Mouse (Mus musculus) inflammation-experienced regulatory T-cells, adult 6 months (primary cell): Measurements from ENCODE around the gene Ntn3. TPM values are rescaled to one million over a fixed set of nuclear protein-coding genes. Genes with fewer than 3 reads are reported as not detected.

Experiments
- ATAC-seq: one replicate; pipeline ENCODE4 v1.8.0; 2017
- polyA plus RNA-seq, 3 experiments: library from polyadenylated mRNA; unstranded; fragments of 100-300 nt; shearing (Covaris generic); gene quantifications; one replicate each; pipeline ENCODE4 v1.2.1; 2017

Ntn3 gene
- polyA plus RNA-seq, 3 experiments from 2014 or later: not detected

- peak; percentile 23 for ATAC-seq
Measured at GRCm38 (mm10) chr17:24173423-24173822, 35.9 kb downstream of the Ntn3 start.

GRCm38 (mm10) chr17:24171738-24172137 is 37.6 kb downstream of the Ntn3 start:
- ATAC-seq: no peak

GRCm38 (mm10) chr17:24170729-24171128 is 38.6 kb downstream of the Ntn3 start:
- no peak for ATAC-seq

GRCm38 (mm10) chr17:24170125-24170524 is 39.2 kb downstream of the Ntn3 start:
- no peak for ATAC-seq

GRCm38 (mm10) chr17:24169317-24170065 is 39.8 kb downstream of the Ntn3 start, which contains the start of gene Atp6v0c:
Atp6v0c (minus strand) TSS chr17:24169702.
- peak; percentile 88 for ATAC-seq

- peak; percentile 41 for ATAC-seq
Measured at GRCm38 (mm10) chr17:24168590-24169277, 40.6 kb downstream of the Ntn3 start.

GRCm38 (mm10) chr17:24167891-24168505 is 41.3 kb downstream of the Ntn3 start:
- ATAC-seq: no peak

- no peak for ATAC-seq
Measured at GRCm38 (mm10) chr17:24167120-24167519, 42.2 kb downstream of the Ntn3 start.

- ATAC-seq: no peak
Measured at GRCm38 (mm10) chr17:24164566-24165259, 44.6 kb downstream of the Ntn3 start.

GRCm38 (mm10) chr17:24163176-24163962 is 46.0 kb downstream of the Ntn3 start, which contains the start of gene Amdhd2:
Amdhd2 (minus strand) TSS chr17:24163766.
- ATAC-seq: peak; percentile 65

GRCm38 (mm10) chr17:24162584-24163175 is 46.7 kb downstream of the Ntn3 start:
- ATAC-seq: no peak

GRCm38 (mm10) chr17:24161466-24161865 is 47.9 kb downstream of the Ntn3 start:
- ATAC-seq: no peak

- ATAC-seq: no peak
Measured at GRCm38 (mm10) chr17:24157526-24157925, 51.8 kb downstream of the Ntn3 start.

- no peak for ATAC-seq
Measured at GRCm38 (mm10) chr17:24157121-24157520, 52.2 kb downstream of the Ntn3 start.

- no peak for ATAC-seq
Measured at GRCm38 (mm10) chr17:24156394-24156793, 52.9 kb downstream of the Ntn3 start.

- ATAC-seq: no peak
Measured at GRCm38 (mm10) chr17:24155742-24156141, 53.6 kb downstream of the Ntn3 start.

- no peak for ATAC-seq
Measured at GRCm38 (mm10) chr17:24154463-24154862, 54.9 kb downstream of the Ntn3 start.
